ENCODE assay signal across 25 mouse cellular contexts in the genomic region with DNA sequence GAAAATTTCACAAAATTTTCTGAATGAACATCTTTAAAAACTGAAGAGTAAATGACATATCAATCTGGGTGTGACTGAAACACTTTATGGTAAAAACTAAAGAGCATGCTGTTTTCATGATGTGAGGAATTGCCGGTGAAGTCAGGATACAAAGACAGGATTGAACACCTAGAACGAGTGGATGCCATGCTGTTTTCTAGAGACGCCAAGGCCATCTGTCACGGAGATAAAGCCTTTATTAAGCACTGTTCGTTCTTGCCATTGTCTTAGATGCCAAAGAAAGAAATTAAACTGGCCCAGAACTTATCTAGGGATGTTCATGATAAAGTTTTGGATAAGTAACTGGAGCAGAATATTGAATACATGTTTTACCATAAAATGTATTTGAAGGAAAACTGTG.
"Had no signal": no experiment of that assay in that cellular context is flagged by ENCODE, and none has a peak within 500 bp of the region (broad histone marks: within the 10 kb centered on the region; RNA-seq: fewer than 3 reads in every experiment).

No protein-coding gene starts in this region.

- H3K9ac ChIP-seq: heart, embryonic 12.5 days; hindbrain, embryonic 12.5 days; hindbrain, embryonic 14.5 days; intestine, embryonic 15.5 days; limb, embryonic 13.5 days; limb, embryonic 15.5 days; liver, embryonic 12.5 days; liver, embryonic 14.5 days had no signal

- H3K27me3 ChIP-seq: heart, embryonic 12.5 days; hindbrain, embryonic 12.5 days; intestine, embryonic 15.5 days; limb, embryonic 13.5 days; limb, embryonic 15.5 days; liver, embryonic 12.5 days had no signal

- H3K9me3 ChIP-seq: heart, embryonic 10.5 days; heart, embryonic 12.5 days; hindbrain, embryonic 10.5 days; hindbrain, embryonic 12.5 days; intestine, embryonic 15.5 days; limb, embryonic 13.5 days; limb, embryonic 15.5 days; liver, embryonic 12.5 days had no signal

- H3K4me3 ChIP-seq: heart, embryonic 10.5 days; heart, embryonic 12.5 days; hindbrain, embryonic 10.5 days; hindbrain, embryonic 12.5 days; intestine, embryonic 15.5 days; limb, embryonic 13.5 days; limb, embryonic 15.5 days; liver, embryonic 12.5 days had no signal

- ATAC-seq: hindbrain, embryonic 16.5 days; inflammation-experienced regulatory T-cells, adult 6 months; intestine, embryonic 15.5 days; intestine, postnatal 0 days; liver, embryonic 12.5 days had no signal

- H3K4me1 ChIP-seq: heart, embryonic 10.5 days; heart, embryonic 12.5 days; hindbrain, embryonic 10.5 days; hindbrain, embryonic 12.5 days; intestine, embryonic 15.5 days; limb, embryonic 13.5 days; limb, embryonic 15.5 days; liver, embryonic 12.5 days had no signal

- H3K27ac ChIP-seq: heart, embryonic 10.5 days; hindbrain, embryonic 10.5 days; hindbrain, embryonic 12.5 days; hindbrain, embryonic 14.5 days; intestine, embryonic 15.5 days; limb, embryonic 13.5 days; limb, embryonic 15.5 days; liver, embryonic 12.5 days; liver, embryonic 14.5 days had no signal

- H3K4me2 ChIP-seq: heart, embryonic 12.5 days; hindbrain, embryonic 12.5 days; hindbrain, embryonic 14.5 days; intestine, embryonic 15.5 days; limb, embryonic 13.5 days; limb, embryonic 15.5 days; liver, embryonic 12.5 days had no signal

- H3K36me3 ChIP-seq: heart, embryonic 10.5 days; heart, embryonic 12.5 days; hindbrain, embryonic 10.5 days; hindbrain, embryonic 12.5 days; intestine, embryonic 15.5 days; limb, embryonic 13.5 days; limb, embryonic 15.5 days; liver, embryonic 12.5 days had no signal

- DNase-seq: gastrocnemius, postnatal 25 days; heart, adult 18-20 months; heart, postnatal 10 days; heart, postnatal 4 days; kidney, adult 18-20 months; kidney, adult 8-10 months; kidney, postnatal 10 days; kidney, postnatal 36 days; layer of hippocampus, adult 9-11 months; layer of hippocampus, postnatal 36 days; left cerebral cortex, postnatal 4 days; lung, adult 18-20 months had no signal
